Mouse (Mus musculus) myocyte (in vitro differentiated cells): ENCODE data around the gene Kif13a. TPM values are rescaled to one million over a fixed set of nuclear protein-coding genes. Genes with fewer than 3 reads are reported as not detected.

Experiments
- H3K27me3 ChIP-seq: one replicate; pipeline ENCODE4 v1.6.1; 2011; ENCODE audit not compliant: control insufficient read depth, insufficient read depth, insufficient read length
- H3K36me3 ChIP-seq: one replicate; pipeline ENCODE4 v1.6.1; 2011; ENCODE audit not compliant: control insufficient read depth, insufficient read depth
- H3K4me2 ChIP-seq: one replicate; pipeline ENCODE4 v1.6.1; 2011; ENCODE audit warnings: low read depth, control low read depth
- H3K4me3 ChIP-seq: one replicate; pipeline ENCODE4 v1.5.1; 2011; ENCODE audit warnings: mild to moderate bottlenecking, control low read depth, moderate library complexity
- H3K79me2 ChIP-seq: one replicate; pipeline ENCODE4 v1.6.1; 2011; ENCODE audit not compliant: control insufficient read depth, insufficient read depth
- H3ac ChIP-seq: one replicate; pipeline ENCODE4 v1.6.1; 2011; ENCODE audit not compliant: control insufficient read depth, insufficient read length
- CEBPB ChIP-seq: IDR thresholded peaks from 2 replicates; pipeline ENCODE4 v1.6.1; 2011; ENCODE audit warnings: mild to moderate bottlenecking, moderate library complexity; ENCODE audit not compliant: poor library complexity, insufficient read depth, severe bottlenecking
- E2F4 ChIP-seq: IDR thresholded peaks from one replicate; pipeline ENCODE4 v1.6.1; 2011; ENCODE audit warnings: mild to moderate bottlenecking, control low read depth, moderate library complexity; ENCODE audit not compliant: insufficient read depth
- MAX ChIP-seq: IDR thresholded peaks from one replicate; pipeline ENCODE4 v1.6.1; 2011; ENCODE audit warnings: low read depth, mild to moderate bottlenecking, control low read depth
- MYOD1 ChIP-seq, 3 experiments: IDR thresholded peaks; one replicate each; pipeline ENCODE4 v1.6.1; 2011; ENCODE audit warnings: control low read depth in 2 of 3, low read depth in 2 of 3, mild to moderate bottlenecking in 2 of 3, moderate library complexity in 1 of 3; ENCODE audit not compliant: insufficient read length in 2 of 3, control insufficient read depth in 1 of 3
- MYOG ChIP-seq, 3 experiments: IDR thresholded peaks; one replicate each; pipeline ENCODE4 v1.6.1; 2011; ENCODE audit warnings: control low read depth in 2 of 3, low read depth in 2 of 3, mild to moderate bottlenecking in 2 of 3; ENCODE audit not compliant: insufficient read length in 2 of 3, control insufficient read depth in 1 of 3, insufficient read depth in 1 of 3
- POLR2A ChIP-seq: IDR thresholded peaks from one replicate; pipeline ENCODE4 v1.6.1; 2011; ENCODE audit warnings: low read depth, mild to moderate bottlenecking, control low read depth, moderate library complexity; ENCODE audit not compliant: insufficient read length
- POLR2AphosphoS2 ChIP-seq: IDR thresholded peaks from one replicate; pipeline ENCODE4 v1.6.1; 2011; ENCODE audit warnings: low read depth, control low read depth; ENCODE audit not compliant: insufficient read length
- REST ChIP-seq: IDR thresholded peaks from one replicate; pipeline ENCODE4 v1.6.1; 2011; ENCODE audit warnings: mild to moderate bottlenecking, control low read depth, moderate library complexity; ENCODE audit not compliant: insufficient read depth, insufficient read length
- SRF ChIP-seq: IDR thresholded peaks from one replicate; pipeline ENCODE4 v1.6.1; 2011; ENCODE audit warnings: low read depth; ENCODE audit not compliant: control insufficient read depth, insufficient read length
- TCF12 ChIP-seq: IDR thresholded peaks from one replicate; pipeline ENCODE4 v1.6.1; 2011; ENCODE audit warnings: mild to moderate bottlenecking, control low read depth; ENCODE audit not compliant: poor library complexity, insufficient read depth, severe bottlenecking
- TCF3 ChIP-seq: IDR thresholded peaks from one replicate; pipeline ENCODE4 v1.6.1; 2011; ENCODE audit warnings: low read depth, control low read depth; ENCODE audit not compliant: insufficient read length
- USF1 ChIP-seq: IDR thresholded peaks from one replicate; pipeline ENCODE4 v1.6.1; 2011; ENCODE audit warnings: low read depth, mild to moderate bottlenecking, control low read depth, moderate library complexity
- polyA plus RNA-seq: library from polyadenylated mRNA; unstranded; fragments of >200 nt; fragmentation: generic; extraction: Trizol; gene quantifications from one replicate; pipeline ENCODE4 v1.2.1, GENCODE M21; 2012; ENCODE audit warnings: missing spikeins

Kif13a gene
- polyA plus RNA-seq, 1 experiment = 15.4 TPM

- Histone ChIP-seq H3K4me3 (no peak overlapping the region), H3K27me3 (no peaks in the 10 kb centered on the region), H3ac (no peak overlapping the region), H3K4me2 (no peak overlapping the region), H3K79me2 (no peaks in the 10 kb centered on the region), H3K36me3 (no peaks in the 10 kb centered on the region)
- TF ChIP-seq SRF (no peak), POLR2A (no peak), TCF12 (no peak), TCF3 (no peak), MYOD1 (IDR thresholded peaks at IDR 0.05; ENCODE audit: control insufficient read depth in 1 of 3, insufficient read length in 2 of 3, low read depth in 2 of 3) (no peak), REST (no peak), CEBPB (no peak), USF1 (no peak), MYOG (IDR thresholded peaks at IDR 0.05; ENCODE audit: control insufficient read depth in 1 of 3, insufficient read depth in 1 of 3, insufficient read length in 2 of 3, low read depth in 2 of 3) (no peak), MAX (no peak)
Observed at GRCm38 (mm10) chr13:46875377-46875776, 54.3 kb downstream of the Kif13a start.

- no peaks in the 10 kb centered on the region for H3K36me3 ChIP-seq
- no peak overlapping the region for H3K4me3 ChIP-seq
- TF ChIP-seq MYOD1 (IDR thresholded peaks at IDR 0.05; ENCODE audit: control insufficient read depth in 1 of 3, insufficient read length in 2 of 3, low read depth in 2 of 3) (peak in 2 of 3 experiments; percentile 43 to 86), MAX (no peak), MYOG (IDR thresholded peaks at IDR 0.05; ENCODE audit: control insufficient read depth in 1 of 3, insufficient read depth in 1 of 3, insufficient read length in 2 of 3, low read depth in 2 of 3) (peak; percentile 52 to 81 (median 63)), E2F4 (no peak), TCF3 (peak; percentile 71), TCF12 (peak; percentile 44), CEBPB (no peak), POLR2A (no peak), REST (no peak), SRF (no peak), USF1 (no peak), POLR2AphosphoS2 (no peak)
- H3ac ChIP-seq = no peak overlapping the region
- H3K4me2 ChIP-seq = no peak overlapping the region
- no peaks in the 10 kb centered on the region for H3K27me3 ChIP-seq
- no peaks in the 10 kb centered on the region for H3K79me2 ChIP-seq
Observed at GRCm38 (mm10) chr13:46872732-46873131, 56.9 kb downstream of the Kif13a start.

GRCm38 (mm10) chr13:46872194-46872593, 57.5 kb downstream of the Kif13a start:
- H3K27me3 ChIP-seq = no peaks in the 10 kb centered on the region
- no peak overlapping the region for H3ac ChIP-seq
- H3K36me3 ChIP-seq = no peaks in the 10 kb centered on the region
- no peak for TF ChIP-seq MAX
- no peak for TF ChIP-seq TCF3
- no peak for TF ChIP-seq MYOD1 (IDR thresholded peaks at IDR 0.05; ENCODE audit: control insufficient read depth in 1 of 3, insufficient read length in 2 of 3, low read depth in 2 of 3)
- no peaks in the 10 kb centered on the region for H3K79me2 ChIP-seq
- H3K4me3 ChIP-seq = no peak overlapping the region
- no peak overlapping the region for H3K4me2 ChIP-seq

- H3K4me2 ChIP-seq = no peak overlapping the region
- no peaks in the 10 kb centered on the region for H3K36me3 ChIP-seq
- H3K4me3 ChIP-seq = no peak overlapping the region
- no peak for TF ChIP-seq CEBPB
- no peak for TF ChIP-seq POLR2AphosphoS2
- TF ChIP-seq MYOD1 (IDR thresholded peaks at IDR 0.05; ENCODE audit: control insufficient read depth in 1 of 3, insufficient read length in 2 of 3, low read depth in 2 of 3) = peak in 2 of 3 experiments; percentile 77 to 82
- TF ChIP-seq E2F4 = no peak
- no peak for TF ChIP-seq POLR2A
- TF ChIP-seq TCF12 = no peak
- TF ChIP-seq TCF3 = no peak
- no peak for TF ChIP-seq REST
- TF ChIP-seq MYOG (IDR thresholded peaks at IDR 0.05; ENCODE audit: control insufficient read depth in 1 of 3, insufficient read depth in 1 of 3, insufficient read length in 2 of 3, low read depth in 2 of 3) = peak; percentile 21 to 78 (median 29)
- TF ChIP-seq USF1 = no peak
- H3ac ChIP-seq = no peak overlapping the region
- no peaks in the 10 kb centered on the region for H3K79me2 ChIP-seq
- no peaks in the 10 kb centered on the region for H3K27me3 ChIP-seq
Observed at GRCm38 (mm10) chr13:46869464-46869863, 60.2 kb downstream of the Kif13a start.

- Histone ChIP-seq H3K4me3 (no peak overlapping the region), H3K4me2 (no peak overlapping the region), H3K79me2 (no peaks in the 10 kb centered on the region), H3K27me3 (no peaks in the 10 kb centered on the region), H3K36me3 (no peaks in the 10 kb centered on the region), H3ac (no peak overlapping the region)
- TF ChIP-seq TCF12 (no peak), POLR2AphosphoS2 (no peak), E2F4 (no peak), REST (no peak), USF1 (no peak), CEBPB (no peak), TCF3 (no peak), MYOD1 (IDR thresholded peaks at IDR 0.05; ENCODE audit: control insufficient read depth in 1 of 3, insufficient read length in 2 of 3, low read depth in 2 of 3) (no peak), SRF (no peak), MAX (no peak), MYOG (IDR thresholded peaks at IDR 0.05; ENCODE audit: control insufficient read depth in 1 of 3, insufficient read depth in 1 of 3, insufficient read length in 2 of 3, low read depth in 2 of 3) (no peak), POLR2A (no peak)
Observed at GRCm38 (mm10) chr13:46863169-46863748, 66.4 kb downstream of the Kif13a start.
